Mouse (Mus musculus) myocyte (in vitro differentiated cells): Measurements from ENCODE around the gene Plg. TPM values are rescaled to one million over a fixed set of nuclear protein-coding genes. Genes with fewer than 3 reads are reported as not detected.
A peak's percentile ranks its signal among the peaks of the same experiment; 100 is the strongest.

Experiments used
- H3K27me3 ChIP-seq: one replicate; pipeline ENCODE4 v1.6.1; 2011; ENCODE audit not compliant: control insufficient read depth, insufficient read depth, insufficient read length
- H3K36me3 ChIP-seq: one replicate; pipeline ENCODE4 v1.6.1; 2011; ENCODE audit not compliant: control insufficient read depth, insufficient read depth
- H3K4me2 ChIP-seq: one replicate; pipeline ENCODE4 v1.6.1; 2011; ENCODE audit warnings: low read depth, control low read depth
- H3K4me3 ChIP-seq: one replicate; pipeline ENCODE4 v1.5.1; 2011; ENCODE audit warnings: mild to moderate bottlenecking, control low read depth, moderate library complexity
- H3K79me2 ChIP-seq: one replicate; pipeline ENCODE4 v1.6.1; 2011; ENCODE audit not compliant: control insufficient read depth, insufficient read depth
- H3ac ChIP-seq: one replicate; pipeline ENCODE4 v1.6.1; 2011; ENCODE audit not compliant: control insufficient read depth, insufficient read length
- CEBPB ChIP-seq: IDR thresholded peaks from 2 replicates; pipeline ENCODE4 v1.6.1; 2011; ENCODE audit warnings: mild to moderate bottlenecking, moderate library complexity; ENCODE audit not compliant: poor library complexity, insufficient read depth, severe bottlenecking
- E2F4 ChIP-seq: IDR thresholded peaks from one replicate; pipeline ENCODE4 v1.6.1; 2011; ENCODE audit warnings: mild to moderate bottlenecking, control low read depth, moderate library complexity; ENCODE audit not compliant: insufficient read depth
- MAX ChIP-seq: IDR thresholded peaks from one replicate; pipeline ENCODE4 v1.6.1; 2011; ENCODE audit warnings: low read depth, mild to moderate bottlenecking, control low read depth
- MYOD1 ChIP-seq, 3 experiments: IDR thresholded peaks; one replicate each; pipeline ENCODE4 v1.6.1; 2011; ENCODE audit warnings: control low read depth in 2 of 3, low read depth in 2 of 3, mild to moderate bottlenecking in 2 of 3, moderate library complexity in 1 of 3; ENCODE audit not compliant: insufficient read length in 2 of 3, control insufficient read depth in 1 of 3
- MYOG ChIP-seq, 3 experiments: IDR thresholded peaks; one replicate each; pipeline ENCODE4 v1.6.1; 2011; ENCODE audit warnings: control low read depth in 2 of 3, low read depth in 2 of 3, mild to moderate bottlenecking in 2 of 3; ENCODE audit not compliant: insufficient read length in 2 of 3, control insufficient read depth in 1 of 3, insufficient read depth in 1 of 3
- POLR2A ChIP-seq: IDR thresholded peaks from one replicate; pipeline ENCODE4 v1.6.1; 2011; ENCODE audit warnings: low read depth, mild to moderate bottlenecking, control low read depth, moderate library complexity; ENCODE audit not compliant: insufficient read length
- POLR2AphosphoS2 ChIP-seq: IDR thresholded peaks from one replicate; pipeline ENCODE4 v1.6.1; 2011; ENCODE audit warnings: low read depth, control low read depth; ENCODE audit not compliant: insufficient read length
- REST ChIP-seq: IDR thresholded peaks from one replicate; pipeline ENCODE4 v1.6.1; 2011; ENCODE audit warnings: mild to moderate bottlenecking, control low read depth, moderate library complexity; ENCODE audit not compliant: insufficient read depth, insufficient read length
- SRF ChIP-seq: IDR thresholded peaks from one replicate; pipeline ENCODE4 v1.6.1; 2011; ENCODE audit warnings: low read depth; ENCODE audit not compliant: control insufficient read depth, insufficient read length
- TCF12 ChIP-seq: IDR thresholded peaks from one replicate; pipeline ENCODE4 v1.6.1; 2011; ENCODE audit warnings: mild to moderate bottlenecking, control low read depth; ENCODE audit not compliant: poor library complexity, insufficient read depth, severe bottlenecking
- TCF3 ChIP-seq: IDR thresholded peaks from one replicate; pipeline ENCODE4 v1.6.1; 2011; ENCODE audit warnings: low read depth, control low read depth; ENCODE audit not compliant: insufficient read length
- USF1 ChIP-seq: IDR thresholded peaks from one replicate; pipeline ENCODE4 v1.6.1; 2011; ENCODE audit warnings: low read depth, mild to moderate bottlenecking, control low read depth, moderate library complexity
- polyA plus RNA-seq: library from polyadenylated mRNA; unstranded; fragments of >200 nt; fragmentation: generic; extraction: Trizol; gene quantifications from one replicate; pipeline ENCODE4 v1.2.1, GENCODE M21; 2012; ENCODE audit warnings: missing spikeins

Gene Plg
- polyA plus RNA-seq, 1 experiment, result not detected

GRCm38 (mm10) chr17:12364426-12364735, 14.0 kb upstream of the Plg start:
- H3K36me3 ChIP-seq, result no peaks in the 10 kb centered on the region
- no peaks in the 10 kb centered on the region for H3K27me3 ChIP-seq
- H3ac ChIP-seq, result no peak overlapping the region
- TF ChIP-seq CEBPB (no peak), POLR2AphosphoS2 (no peak), MYOD1 (IDR thresholded peaks at IDR 0.05; ENCODE audit: control insufficient read depth in 1 of 3, insufficient read length in 2 of 3, low read depth in 2 of 3) (peak in 2 of 3 experiments; percentile 67 to 79), TCF3 (peak; percentile 16), MAX (no peak), SRF (no peak), POLR2A (no peak), TCF12 (no peak), MYOG (IDR thresholded peaks at IDR 0.05; ENCODE audit: control insufficient read depth in 1 of 3, insufficient read depth in 1 of 3, insufficient read length in 2 of 3, low read depth in 2 of 3) (peak in 2 of 3 experiments; percentile 83 to 89), USF1 (peak; percentile 86), E2F4 (no peak), REST (no peak)
- H3K4me2 ChIP-seq, result peak overlapping the region; percentile 91
- H3K79me2 ChIP-seq, result no peaks in the 10 kb centered on the region
- H3K4me3 ChIP-seq, result peak overlapping the region; percentile 15

DNA sequence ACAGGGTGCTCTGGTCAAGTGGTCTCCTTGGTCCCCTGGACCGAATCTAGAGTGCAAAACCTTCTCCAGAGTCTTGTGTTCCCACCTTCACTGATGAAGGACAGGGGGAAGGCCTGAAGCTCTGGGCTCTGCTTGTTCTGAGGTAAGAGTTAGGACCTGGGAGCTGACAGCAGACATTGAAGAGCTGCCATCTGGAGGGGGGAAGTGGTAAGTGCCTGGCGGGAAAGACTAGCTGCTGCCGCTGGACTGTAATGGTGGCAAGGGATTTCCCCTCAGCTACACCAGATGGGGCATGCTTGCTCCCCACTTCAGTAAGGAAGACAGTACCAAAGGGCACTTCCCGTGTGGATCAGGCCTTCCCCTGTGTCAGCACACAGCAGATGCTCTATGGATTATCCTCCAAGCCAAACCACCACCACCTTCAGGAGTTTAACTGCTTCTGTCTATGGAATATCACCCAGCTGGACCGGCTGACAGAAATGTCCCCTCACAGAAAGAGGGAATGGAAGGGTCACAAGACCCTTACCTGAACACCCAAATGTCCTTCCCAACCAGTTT, 11.0 kb upstream of the Plg start:
- no peak overlapping the region for H3K4me3 ChIP-seq
- H3ac ChIP-seq, result no peak overlapping the region
- TF ChIP-seq E2F4 (peak; percentile 71), TCF3 (no peak), CEBPB (no peak), REST (no peak), MYOD1 (IDR thresholded peaks at IDR 0.05; ENCODE audit: control insufficient read depth in 1 of 3, insufficient read length in 2 of 3, low read depth in 2 of 3) (no peak)
- no peak overlapping the region for H3K4me2 ChIP-seq
- no peaks in the 10 kb centered on the region for H3K79me2 ChIP-seq
- no peaks in the 10 kb centered on the region for H3K36me3 ChIP-seq
- no peaks in the 10 kb centered on the region for H3K27me3 ChIP-seq

DNA sequence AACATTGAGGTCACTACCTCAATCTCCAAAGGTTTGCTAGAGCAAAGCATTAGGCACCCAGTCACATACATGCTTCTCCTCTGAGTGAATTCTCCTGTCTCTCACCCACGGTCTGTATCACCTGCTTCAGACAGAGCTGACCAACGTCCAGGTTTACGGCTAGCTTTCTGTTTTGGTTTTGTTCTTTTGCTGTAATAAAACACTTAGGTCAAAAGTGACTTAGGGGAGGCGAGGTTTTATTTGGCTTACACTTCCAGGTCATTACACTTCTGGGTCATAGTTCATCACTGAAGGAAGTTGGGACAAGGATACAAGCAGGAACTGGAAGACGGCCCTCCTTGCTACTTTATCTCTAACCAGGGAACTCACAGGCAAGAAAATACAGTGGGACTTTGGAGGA, 9.0 kb upstream of the Plg start:
- Histone ChIP-seq H3K27me3 (no peaks in the 10 kb centered on the region), H3K4me2 (no peak overlapping the region), H3K4me3 (no peak overlapping the region), H3K36me3 (no peaks in the 10 kb centered on the region), H3K79me2 (no peaks in the 10 kb centered on the region), H3ac (no peak overlapping the region)
- TF ChIP-seq SRF, result no peak
- TF ChIP-seq MYOG (IDR thresholded peaks at IDR 0.05; ENCODE audit: control insufficient read depth in 1 of 3, insufficient read depth in 1 of 3, insufficient read length in 2 of 3, low read depth in 2 of 3), result no peak
- no peak for TF ChIP-seq MAX
- TF ChIP-seq TCF3, result no peak

DNA sequence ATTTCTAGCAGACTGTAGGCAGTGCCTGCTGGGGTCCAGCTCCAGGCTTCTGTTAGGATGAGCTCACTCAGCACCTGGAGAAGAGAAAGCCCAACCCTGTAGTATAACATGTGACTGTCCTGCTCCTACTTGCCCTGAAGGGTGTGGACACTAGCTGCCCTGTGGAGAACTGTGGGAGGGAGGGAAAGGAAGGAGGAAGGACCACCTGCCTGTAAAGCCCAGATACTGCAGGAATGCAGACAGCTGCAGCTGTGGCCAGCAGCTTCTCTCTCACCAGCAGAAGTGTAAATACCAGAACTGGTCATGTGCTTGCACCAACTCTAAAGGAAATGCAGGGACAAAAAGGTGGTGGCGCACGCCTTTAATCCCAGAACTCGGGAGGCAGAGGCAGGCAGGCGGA, 8.1 kb upstream of the Plg start:
- Histone ChIP-seq H3K27me3 (no peaks in the 10 kb centered on the region), H3K36me3 (no peaks in the 10 kb centered on the region), H3K79me2 (no peaks in the 10 kb centered on the region), H3ac (no peak overlapping the region), H3K4me3 (no peak overlapping the region), H3K4me2 (no peak overlapping the region)
- TF ChIP-seq MYOD1 (IDR thresholded peaks at IDR 0.05; ENCODE audit: control insufficient read depth in 1 of 3, insufficient read length in 2 of 3, low read depth in 2 of 3), result peak in 2 of 3 experiments; percentile 90 to 97
- no peak for TF ChIP-seq CEBPB
- TF ChIP-seq TCF12, result peak; percentile 67
- no peak for TF ChIP-seq SRF
- TF ChIP-seq REST, result no peak
- no peak for TF ChIP-seq POLR2A
- peak; percentile 70 to 97 (median 71) for TF ChIP-seq MYOG (IDR thresholded peaks at IDR 0.05; ENCODE audit: control insufficient read depth in 1 of 3, insufficient read depth in 1 of 3, insufficient read length in 2 of 3, low read depth in 2 of 3)
- TF ChIP-seq POLR2AphosphoS2, result no peak
- peak; percentile 30 for TF ChIP-seq USF1
- peak; percentile 84 for TF ChIP-seq TCF3

DNA sequence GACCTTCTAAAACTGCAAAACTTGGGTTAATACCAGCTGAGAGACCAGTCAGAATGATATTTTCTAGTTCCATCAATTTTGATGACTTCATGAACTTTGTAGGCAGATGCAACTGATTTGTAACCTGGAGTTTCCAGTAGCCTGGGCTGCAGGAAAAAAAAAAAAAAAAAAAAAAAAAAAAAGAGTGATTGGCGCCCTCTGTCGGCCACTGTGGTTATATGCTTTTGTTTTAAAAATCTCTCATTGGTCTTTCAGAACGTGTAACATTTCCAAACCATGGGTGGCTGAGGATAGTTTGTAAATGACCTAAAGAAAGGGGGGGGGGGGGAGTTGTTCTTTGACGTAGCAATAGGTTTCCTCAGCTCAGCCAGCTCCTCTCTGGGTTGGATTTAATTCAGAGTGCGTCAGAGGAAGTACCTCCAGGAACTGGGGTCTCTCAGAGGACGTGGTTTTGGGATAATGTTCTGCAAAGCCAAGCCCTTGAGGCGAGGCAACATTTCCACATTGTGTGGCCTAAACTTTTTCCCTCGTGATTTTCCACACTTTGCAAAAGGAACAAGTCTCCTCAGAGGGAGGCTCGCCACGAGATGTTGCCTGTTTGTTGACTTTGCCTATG, 7.0 kb upstream of the Plg start:
- no peaks in the 10 kb centered on the region for H3K79me2 ChIP-seq
- H3K36me3 ChIP-seq, result no peaks in the 10 kb centered on the region
- peak overlapping the region; percentile 70 for H3K4me2 ChIP-seq
- H3ac ChIP-seq, result no peak overlapping the region
- no peak for TF ChIP-seq POLR2A
- TF ChIP-seq E2F4, result no peak
- no peak for TF ChIP-seq MAX
- TF ChIP-seq SRF, result no peak
- no peak for TF ChIP-seq REST
- no peak for TF ChIP-seq CEBPB
- H3K27me3 ChIP-seq, result no peaks in the 10 kb centered on the region
- no peak overlapping the region for H3K4me3 ChIP-seq
